Mouse (Mus musculus): ENCODE data around the gene Gpr137c.

Gpr137c gene

GRCm38 (mm10) chr14:45303939-45304338 lies 84.4 kb downstream of the Gpr137c start:
- DNase-seq, result no peak

DNA sequence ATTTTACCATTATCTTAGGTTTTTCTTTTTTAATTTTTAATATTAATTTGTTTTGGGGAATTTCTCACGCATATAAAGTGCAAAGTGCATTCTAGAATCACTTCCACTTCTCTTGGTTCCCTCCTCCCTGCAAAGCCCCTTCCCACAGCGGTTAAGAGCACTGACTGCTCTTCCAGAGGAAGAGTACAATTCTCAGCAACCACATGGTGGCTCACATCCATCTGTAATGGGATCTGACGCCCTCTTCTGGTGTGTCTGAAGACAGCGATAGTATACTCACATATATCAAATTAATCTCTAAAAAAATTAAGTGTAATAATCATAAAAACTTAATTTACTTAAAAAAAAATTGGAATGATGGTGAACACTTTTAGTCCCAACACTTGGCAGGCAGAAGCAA lies 84.9 kb downstream of the Gpr137c start:
- no peak for DNase-seq

- no peak for DNase-seq
These were observed 86.3 kb downstream of the Gpr137c start for GRCm38 (mm10) chr14:45305852-45306251.

GRCm38 (mm10) chr14:45307630-45308328 lies 88.3 kb downstream of the Gpr137c start:
- no peak for DNase-seq

- DNase-seq, result no peak
These were observed 90.1 kb downstream of the Gpr137c start for GRCm38 (mm10) chr14:45309646-45310045.

DNA sequence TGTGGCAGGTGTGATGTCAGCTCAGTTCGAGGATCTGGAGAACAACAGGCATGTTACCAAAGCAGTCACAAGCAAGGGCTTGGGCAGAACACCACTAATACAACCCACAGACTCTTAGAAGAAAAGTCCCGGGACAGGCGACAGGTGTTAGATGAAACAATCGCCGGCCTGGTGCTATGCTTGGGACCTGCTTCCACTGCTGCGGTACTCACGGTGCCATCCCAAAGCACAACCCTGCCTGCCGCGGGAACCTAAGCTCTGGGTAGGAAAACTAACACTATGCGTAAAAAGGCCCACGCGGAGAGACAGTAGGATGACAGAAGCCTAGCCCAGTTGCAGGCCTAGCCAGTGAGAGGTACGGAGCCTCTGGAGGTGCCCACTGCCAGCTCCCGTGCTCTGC lies 90.6 kb downstream of the Gpr137c start:
- no peak for DNase-seq

- no peak for DNase-seq
These were observed 97.4 kb downstream of the Gpr137c start for GRCm38 (mm10) chr14:45316927-45317326.

GRCm38 (mm10) chr14:45317921-45318411 lies 98.4 kb downstream of the Gpr137c start:
- DNase-seq, result peak; percentile 15

DNA sequence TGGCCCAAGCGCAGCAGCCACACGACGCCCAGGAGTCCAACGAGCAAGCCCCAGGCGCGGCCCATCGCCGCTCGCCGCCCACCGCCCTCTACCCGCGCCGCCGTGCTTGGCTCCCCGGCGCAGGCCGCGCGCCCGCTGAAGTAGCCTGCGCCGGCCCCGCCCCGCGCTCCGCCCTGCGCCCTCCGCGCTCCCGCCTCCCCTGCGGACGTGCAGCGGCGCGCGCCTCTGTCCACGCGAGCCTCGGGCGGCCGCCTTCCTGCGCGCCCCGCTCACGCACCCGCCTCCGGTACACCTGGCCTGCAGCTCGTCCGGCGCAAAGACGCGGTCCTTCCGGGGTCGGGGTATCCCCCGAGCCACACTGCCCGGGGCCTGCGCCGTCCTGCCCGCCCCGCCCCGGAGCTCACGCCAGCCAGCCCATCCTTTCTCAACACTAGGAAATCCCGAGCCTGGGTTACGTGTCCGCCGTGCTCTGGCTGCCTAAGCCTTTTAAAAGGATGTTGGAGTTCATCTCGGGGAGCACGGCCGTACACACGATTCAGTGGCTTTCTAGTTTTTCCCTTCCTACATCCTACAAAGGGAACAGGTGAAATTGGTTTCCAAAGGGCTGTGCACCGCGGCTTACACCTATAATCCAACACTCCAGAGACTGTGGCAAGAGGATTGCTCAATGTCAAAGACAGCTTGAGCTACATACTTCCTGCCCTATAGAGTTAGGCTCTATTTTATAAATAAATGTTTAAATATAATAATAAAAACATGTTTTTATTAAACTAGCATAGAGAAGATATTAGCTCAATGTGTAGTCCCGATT lies 99.1 kb downstream of the Gpr137c start, which contains the start of gene Ero1l:
Gene Ero1l, minus strand, starts transcription at position 346 of the 811 bp plus-strand sequence.
- peak; percentile 86 for DNase-seq

GRCm38 (mm10) chr14:45319237-45319610 lies 99.7 kb downstream of the Gpr137c start:
- DNase-seq, result no peak

DNA sequence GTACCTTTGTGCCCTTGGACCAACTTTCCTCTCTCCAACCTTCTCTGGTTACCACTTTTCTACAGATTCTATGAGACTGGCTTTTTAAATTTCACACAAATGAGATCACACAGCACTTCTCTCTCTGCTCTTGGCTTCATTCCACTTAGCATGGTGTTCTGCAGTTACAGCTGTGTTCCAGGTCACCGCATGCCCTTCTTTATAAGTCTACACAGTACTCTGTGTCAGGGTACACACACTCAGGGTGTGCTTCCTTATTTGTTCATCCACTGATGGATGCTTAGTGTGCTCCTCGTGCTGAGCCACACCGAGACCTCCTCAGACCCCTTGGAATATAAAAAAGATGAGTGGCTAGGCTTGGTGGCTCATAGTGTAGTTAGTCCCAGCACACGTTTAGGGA lies 100.6 kb downstream of the Gpr137c start:
- DNase-seq, result no peak

- no peak for DNase-seq
These were observed 101.5 kb downstream of the Gpr137c start for GRCm38 (mm10) chr14:45321067-45321466.

DNA sequence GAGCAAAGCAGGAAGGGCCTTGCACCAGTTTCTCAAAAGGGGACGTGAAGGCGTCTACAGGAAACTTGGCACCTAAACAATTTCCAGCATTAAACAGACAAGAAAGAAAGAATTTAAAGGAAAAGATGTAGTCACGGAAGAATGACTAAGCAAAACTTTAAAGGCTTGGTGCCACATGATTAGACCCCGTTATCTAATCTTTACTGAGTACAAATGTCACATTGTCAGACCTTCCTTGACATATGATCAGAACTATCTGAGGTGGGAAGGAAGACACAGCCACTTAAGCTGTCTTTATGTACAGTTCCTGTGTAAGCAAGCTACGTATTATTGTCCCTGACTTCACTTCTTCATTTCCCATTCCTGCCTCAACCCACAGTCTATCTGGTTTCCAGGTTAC lies 102.1 kb downstream of the Gpr137c start:
- no peak for DNase-seq

GRCm38 (mm10) chr14:45322450-45322849 lies 102.9 kb downstream of the Gpr137c start:
- no peak for DNase-seq

DNA sequence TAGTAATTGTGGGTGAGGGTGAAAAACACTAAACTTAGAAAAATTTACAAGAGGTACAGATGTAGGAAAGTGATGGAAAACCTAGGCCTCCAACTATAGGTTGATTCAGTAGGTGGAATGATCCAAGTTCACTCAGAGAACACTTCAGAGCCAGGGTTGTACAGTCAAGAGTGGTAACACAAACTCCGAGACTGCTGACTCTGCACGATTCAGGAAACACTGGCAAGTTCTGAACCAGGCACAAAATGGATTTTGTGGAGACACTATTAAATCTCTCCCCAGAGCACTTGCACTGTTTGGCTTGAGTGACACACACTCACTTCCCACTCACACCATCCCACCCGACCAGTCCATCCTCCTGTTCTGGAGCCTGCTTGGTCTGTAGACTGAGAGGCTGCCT lies 103.8 kb downstream of the Gpr137c start:
- DNase-seq, result no peak

DNA sequence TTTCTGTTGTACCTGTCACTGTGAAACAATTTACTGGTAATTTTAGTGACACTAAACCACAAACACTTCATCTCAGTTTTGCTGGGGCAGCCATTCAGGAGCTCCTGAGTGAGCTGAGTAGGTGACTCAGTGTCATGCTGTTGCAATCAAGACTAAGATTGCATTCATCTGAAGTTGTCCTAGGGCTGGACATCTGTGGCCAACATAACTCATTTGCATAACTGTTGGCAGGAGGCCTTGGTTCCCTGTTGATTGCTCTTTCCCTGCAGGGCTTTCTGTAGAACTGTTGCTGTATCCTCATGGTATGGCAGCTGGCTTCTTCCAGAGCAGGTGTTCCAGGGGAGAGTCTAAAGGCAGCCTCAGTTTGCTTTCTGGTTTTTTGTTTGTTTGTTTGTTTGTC lies 106.0 kb downstream of the Gpr137c start:
- peak; percentile 84 for DNase-seq

GRCm38 (mm10) chr14:45328072-45328713 lies 108.7 kb downstream of the Gpr137c start:
- DNase-seq, result no peak

- no peak for DNase-seq
These were observed 109.6 kb downstream of the Gpr137c start for GRCm38 (mm10) chr14:45329018-45329588.

GRCm38 (mm10) chr14:45329589-45330181 lies 110.2 kb downstream of the Gpr137c start, which contains the start of gene Psmc6:
Gene Psmc6, plus strand, starts transcription at chr14:45329788.
- peak; percentile 95 for DNase-seq
